Comparison of ENCODE assay signal across 21 mouse cellular contexts in genomic region chr8:57704161-57704560, GRCm38 (mm10). TPM values are rescaled to one million over a fixed set of nuclear protein-coding genes. Genes with fewer than 3 reads are reported as not detected.
DNase-seq lines count a peak whose midpoint lies in the region; ATAC-seq and TF ChIP-seq lines count a peak whose summit lies in the region.
"Had no signal": no experiment of that assay in that cellular context is flagged by ENCODE, and none has a peak within 500 bp of the region (broad histone marks: within the 10 kb centered on the region; RNA-seq: fewer than 3 reads in every experiment).

No protein-coding gene starts in this region.

- TF ChIP-seq CTCF in intestine, postnatal 0 days (IDR thresholded peaks at IDR 0.05; ENCODE audit: low read depth), result no peak

- H3K27me3 ChIP-seq in intestine, postnatal 0 days (replicated peaks; ENCODE audit: control insufficient read depth, insufficient read depth, low read length), result no peaks in the 10 kb centered on the region
- H3K27me3 ChIP-seq in stomach, embryonic 15.5 days (replicated peaks), result no peaks in the 10 kb centered on the region
- H3K27me3 ChIP-seq: embryonic facial prominence, embryonic 13.5 days; heart, embryonic 15.5 days; hindbrain, embryonic 13.5 days had no signal

- WGBS in intestine, postnatal 0 days, result 37% methylated on average over 3 of the region's 3 CpGs
- 66% methylated on average over 3 of the region's 3 CpGs for WGBS in stomach, embryonic 15.5 days

- peak; percentile 31 to 37 for DNase-seq in urinary bladder, postnatal 36 days (ENCODE audit: low spot score in 2 of 2)
- DNase-seq in urinary bladder, adult 2 months (ENCODE audit: low spot score), result no peak
- DNase-seq in ovary, postnatal 36 days (ENCODE audit: low spot score), result no peak
- no peak for DNase-seq in thymus, postnatal 36 days
- no peak for DNase-seq in thymus, postnatal 0 days (ENCODE audit: low spot score)
- DNase-seq: adrenal gland, adult 8-10 months; cerebellum, adult 11 months; cerebellum, adult 8-10 months; cerebellum, postnatal 14 days; gastrocnemius, adult 2 months; gastrocnemius, postnatal 36 days; heart, adult 2 months; heart, postnatal 14 days had no signal

- H3K4me3 ChIP-seq in intestine, postnatal 0 days (ENCODE audit: low read depth, low read length), result no peak overlapping the region
- no peak overlapping the region for H3K4me3 ChIP-seq in stomach, embryonic 15.5 days (replicated peaks)
- H3K4me3 ChIP-seq: embryonic facial prominence, embryonic 13.5 days; gastrocnemius, adult 2 months; heart, adult 2 months; heart, embryonic 15.5 days; hindbrain, embryonic 13.5 days had no signal

- H3K9me3 ChIP-seq in intestine, postnatal 0 days (ENCODE audit: control insufficient read depth), result no peaks in the 10 kb centered on the region
- H3K9me3 ChIP-seq in stomach, embryonic 15.5 days, result no peaks in the 10 kb centered on the region
- H3K9me3 ChIP-seq: embryonic facial prominence, embryonic 13.5 days; heart, embryonic 15.5 days; hindbrain, embryonic 13.5 days had no signal

- H3K9ac ChIP-seq in intestine, postnatal 0 days (ENCODE audit: low read depth, low read length), result no peak overlapping the region
- no peak overlapping the region for H3K9ac ChIP-seq in stomach, embryonic 15.5 days
- H3K9ac ChIP-seq: embryonic facial prominence, embryonic 13.5 days; heart, embryonic 15.5 days; hindbrain, embryonic 13.5 days had no signal

- peak; percentile 63; the same call in 1 of the 2 replicates for ATAC-seq in intestine, postnatal 0 days
- peak; percentile 61 for ATAC-seq in stomach, embryonic 15.5 days (ENCODE audit: insufficient read depth, low FRiP score, low read depth)
- ATAC-seq: forebrain, embryonic 14.5 days; hindbrain, postnatal 0 days had no signal

- H3K4me2 ChIP-seq in intestine, postnatal 0 days (replicated peaks; ENCODE audit: low read depth), result no peak overlapping the region
- no peak overlapping the region for H3K4me2 ChIP-seq in stomach, embryonic 15.5 days
- H3K4me2 ChIP-seq: embryonic facial prominence, embryonic 13.5 days; heart, embryonic 11.5 days; heart, embryonic 15.5 days; hindbrain, embryonic 13.5 days had no signal

- H3K27ac ChIP-seq in intestine, postnatal 0 days (ENCODE audit: low read depth, low read length), result peak overlapping the region; percentile 21; the same call in 1 of the 2 replicates
- H3K27ac ChIP-seq in stomach, embryonic 15.5 days, result peak overlapping the region; percentile 77; the same call in 1 of the 2 replicates
- H3K27ac ChIP-seq: embryonic facial prominence, embryonic 13.5 days; gastrocnemius, adult 2 months; heart, adult 2 months; heart, embryonic 15.5 days; hindbrain, embryonic 13.5 days; hindbrain, postnatal 0 days had no signal

- no peaks in the 10 kb centered on the region for H3K4me1 ChIP-seq in intestine, postnatal 0 days (replicated peaks; ENCODE audit: control insufficient read depth, insufficient read depth, low read length)
- H3K4me1 ChIP-seq in stomach, embryonic 15.5 days, result no peaks in the 10 kb centered on the region
- H3K4me1 ChIP-seq: embryonic facial prominence, embryonic 13.5 days; heart, embryonic 15.5 days; hindbrain, embryonic 13.5 days had no signal

- no peaks in the 10 kb centered on the region for H3K36me3 ChIP-seq in intestine, postnatal 0 days (ENCODE audit: control insufficient read depth, insufficient read depth)
- no peaks in the 10 kb centered on the region for H3K36me3 ChIP-seq in stomach, embryonic 15.5 days
- H3K36me3 ChIP-seq: embryonic facial prominence, embryonic 13.5 days; heart, embryonic 15.5 days; hindbrain, embryonic 13.5 days had no signal

RNA-seq across cellular contexts. Expression of gene Galnt7, which starts 51.3 kb away (rescaled TPM):
- 13.2 and 13.4 TPM in 2 replicates for polyA plus RNA-seq in urinary bladder, adult 2 months (2012; rRNA removed)
- polyA plus RNA-seq in intestine, postnatal 0 days (2015; fragmentation: Nextera tagmentation; extraction: Ambion mirVana), result 20.2 and 22.4 TPM in 2 replicates
- 32.1 TPM in 2 replicates for polyA plus RNA-seq in stomach, embryonic 15.5 days (2015; fragmentation: Nextera tagmentation; extraction: Ambion mirVana)
- 25.3 and 27.0 TPM in 2 replicates for polyA plus RNA-seq in thymus, postnatal 0 days (2015; fragmentation: Nextera tagmentation; extraction: Ambion mirVana)

Comparison
In these comparisons a context has a peak if more than half of its experiments do, and no peak if none do; other contexts are left out.
1. DNase-seq: peak in urinary bladder, postnatal 36 days (2 of 2); none in urinary bladder, adult 2 months (single experiment), ovary, postnatal 36 days (single experiment), thymus, postnatal 36 days (0 of 2) and thymus, postnatal 0 days (single experiment).